Mouse (Mus musculus): ENCODE data around the gene Ptov1. TPM values are rescaled to one million over a fixed set of nuclear protein-coding genes. Genes with fewer than 3 reads are reported as not detected.
A peak's percentile ranks its signal among the peaks of the same experiment; 100 is the strongest.

Ptov1 gene
- total and polyA plus RNA-seq, 3 experiments, result 155 to 293 (median 172) TPM

GRCm38 (mm10) chr7:44817441-44817840 lies 52.1 kb downstream of the Ptov1 start:
- Histone ChIP-seq H3K27ac (peak overlapping the region; percentile 93), H3K4me1 (ENCODE audit: control insufficient read depth, insufficient read depth, low read length) (peaks cover 21% of the 10 kb centered on the region), H3K4me3 (peak overlapping the region; percentile 81), H3K9ac (ENCODE audit: low read depth, low read length) (peak overlapping the region; percentile 97), H3K79me2 (replicated peaks; ENCODE audit: control insufficient read depth, insufficient read depth, low read length) (peaks cover 3% of the 10 kb centered on the region), H3K27me3 (ENCODE audit: control insufficient read depth, insufficient read depth, low read length) (no peaks in the 10 kb centered on the region), H3K36me3 (ENCODE audit: control insufficient read depth, insufficient read depth, low read length) (peaks cover 14% of the 10 kb centered on the region)
- WGBS, result 4% methylated on average over 3 of the region's 3 CpGs
- no peak for DNase-seq
- TF ChIP-seq CTCF (IDR thresholded peaks at IDR 0.05), result no peak
- no peak for TF ChIP-seq POLR2A (IDR thresholded peaks at IDR 0.05; ENCODE audit: insufficient read depth, low read depth, low read length)
- TF ChIP-seq EP300 (IDR thresholded peaks at IDR 0.05; ENCODE audit: insufficient read depth, low read depth, low read length), result no peak
- intact Hi-C loops (cut with DNase I), result loop anchor here (2.0 to 10.0 kb wide), 2 partner anchors 75 to 443 kb away; partner anchors contain the start of gene Med25

- H3K4me1 ChIP-seq (ENCODE audit: control insufficient read depth, insufficient read depth, low read length), result peaks cover 21% of the 10 kb centered on the region
Measured at GRCm38 (mm10) chr7:44816470-44817021, 53.0 kb downstream of the Ptov1 start, which contains the start of gene Atf5. Gene Atf5 (minus strand): TSS chr7:44816658.

GRCm38 (mm10) chr7:44815721-44816469 lies 53.7 kb downstream of the Ptov1 start, which contains the start of the genes Nup62 and Il4i1:
Gene Nup62 (plus strand): TSS chr7:44816088.
Gene Il4i1 (plus strand): TSS chr7:44816387.
- intact Hi-C loops (cut with DNase I), result loop anchor here (2.0 to 10.0 kb wide), 3 partner anchors 67 to 441 kb away; partner anchors contain the start of genes Med25 and Vrk3
- DNase-seq, result peak; percentile 98 to 99
- H3K36me3 ChIP-seq (ENCODE audit: control insufficient read depth, insufficient read depth, low read length), result peaks cover 14% of the 10 kb centered on the region
- TF ChIP-seq EP300 (IDR thresholded peaks at IDR 0.05; ENCODE audit: insufficient read depth, low read depth, low read length) (0 out of 2 replicates have a peak, but pooled peaks have one; percentile 11), POLR2A (IDR thresholded peaks at IDR 0.05; ENCODE audit: insufficient read depth, low read depth, low read length) (peak; percentile 64), CTCF (IDR thresholded peaks at IDR 0.05) (peak; percentile 40)
- H3K4me3 ChIP-seq, result peak within 1 kb of the TSS; percentile 81
- under 1% methylated on average over 62 of the region's 62 CpGs for WGBS
- peak within 1 kb of the TSS; percentile 97 for H3K9ac ChIP-seq (ENCODE audit: low read depth, low read length)
- peak within 1 kb of the TSS; percentile 93 for H3K27ac ChIP-seq
- H3K79me2 ChIP-seq (replicated peaks; ENCODE audit: control insufficient read depth, insufficient read depth, low read length), result peaks cover 3% of the 10 kb centered on the region
- H3K4me1 ChIP-seq (ENCODE audit: control insufficient read depth, insufficient read depth, low read length), result peaks cover 21% of the 10 kb centered on the region
- H3K27me3 ChIP-seq (ENCODE audit: control insufficient read depth, insufficient read depth, low read length), result no peaks in the 10 kb centered on the region

More at GRCm38 (mm10) chr7:44816470-44817021, 53.0 kb downstream of the Ptov1 start, which contains the start of gene Atf5:
- 0 out of 2 replicates have a peak, but pooled peaks have one; percentile 12 for TF ChIP-seq POLR2A (IDR thresholded peaks at IDR 0.05; ENCODE audit: insufficient read depth, low read depth, low read length)
- no peak for TF ChIP-seq EP300 (IDR thresholded peaks at IDR 0.05; ENCODE audit: insufficient read depth, low read depth, low read length)
- DNase-seq, result peak; percentile 83
- intact Hi-C loops (cut with DNase I), result loop anchor here (2.0 to 10.0 kb wide), 2 partner anchors 76 to 442 kb away; partner anchors contain the start of gene Med25
- Histone ChIP-seq H3K27me3 (ENCODE audit: control insufficient read depth, insufficient read depth, low read length) (no peaks in the 10 kb centered on the region), H3K9ac (ENCODE audit: low read depth, low read length) (peak within 1 kb of the TSS; percentile 97), H3K79me2 (replicated peaks; ENCODE audit: control insufficient read depth, insufficient read depth, low read length) (peaks cover 3% of the 10 kb centered on the region), H3K4me3 (peak within 1 kb of the TSS; percentile 81), H3K36me3 (ENCODE audit: control insufficient read depth, insufficient read depth, low read length) (peaks cover 14% of the 10 kb centered on the region), H3K27ac (peak within 1 kb of the TSS; percentile 93)
- WGBS, result under 1% methylated on average over 55 of the region's 57 CpGs

GRCm38 (mm10) chr7:44814952-44815553 lies 54.5 kb downstream of the Ptov1 start:
- Histone ChIP-seq H3K4me1 (ENCODE audit: control insufficient read depth, insufficient read depth, low read length) (peaks cover 17% of the 10 kb centered on the region), H3K4me3 (peak overlapping the region; percentile 81), H3K27me3 (ENCODE audit: control insufficient read depth, insufficient read depth, low read length) (no peaks in the 10 kb centered on the region), H3K36me3 (ENCODE audit: control insufficient read depth, insufficient read depth, low read length) (peaks cover 12% of the 10 kb centered on the region), H3K9ac (ENCODE audit: low read depth, low read length) (peak overlapping the region; percentile 62), H3K79me2 (replicated peaks; ENCODE audit: control insufficient read depth, insufficient read depth, low read length) (peaks cover 2% of the 10 kb centered on the region; the same call in 1 of the 2 replicates), H3K27ac (peak overlapping the region; percentile 93)
- peak; percentile 20 to 39 for DNase-seq
- intact Hi-C loops (cut with DNase I), result loop anchor here (2.0 to 10.0 kb wide), 2 partner anchors 66 to 440 kb away; partner anchors contain the start of gene Vrk3
- 39% methylated on average over 14 of the region's 14 CpGs for WGBS
- TF ChIP-seq EP300 (IDR thresholded peaks at IDR 0.05; ENCODE audit: insufficient read depth, low read depth, low read length) (no peak), CTCF (IDR thresholded peaks at IDR 0.05) (no peak), POLR2A (IDR thresholded peaks at IDR 0.05; ENCODE audit: insufficient read depth, low read depth, low read length) (no peak)

- no peak for TF ChIP-seq CTCF (IDR thresholded peaks at IDR 0.05)
- no peak for TF ChIP-seq POLR2A (IDR thresholded peaks at IDR 0.05; ENCODE audit: insufficient read depth, low read depth, low read length)
- no peak for TF ChIP-seq EP300 (IDR thresholded peaks at IDR 0.05; ENCODE audit: insufficient read depth, low read depth, low read length)
- Histone ChIP-seq H3K4me3 (no peak overlapping the region), H3K27ac (no peak overlapping the region), H3K27me3 (ENCODE audit: control insufficient read depth, insufficient read depth, low read length) (no peaks in the 10 kb centered on the region), H3K4me1 (ENCODE audit: control insufficient read depth, insufficient read depth, low read length) (peaks cover 13% of the 10 kb centered on the region), H3K9ac (ENCODE audit: low read depth, low read length) (no peak overlapping the region), H3K79me2 (replicated peaks; ENCODE audit: control insufficient read depth, insufficient read depth, low read length) (peaks cover 2% of the 10 kb centered on the region; the same call in 1 of the 2 replicates), H3K36me3 (ENCODE audit: control insufficient read depth, insufficient read depth, low read length) (peaks cover 11% of the 10 kb centered on the region)
- 83% methylated on average over 4 of the region's 4 CpGs for WGBS
- DNase-seq, result peak in 1 of 2 experiments; percentile 4
- intact Hi-C loops (cut with DNase I), result loop anchor here (2.0 to 10.0 kb wide), 2 partner anchors 66 to 440 kb away; partner anchors contain the start of gene Vrk3
Measured at GRCm38 (mm10) chr7:44814423-44814822, 55.2 kb downstream of the Ptov1 start.

All from heart, adult 2 months (tissue).